Mouse (Mus musculus) megakaryocyte, embryonic 14.5 days (primary cell): ENCODE measurements around the gene Serpinb6c.

Source experiments
- FLI1 ChIP-seq: IDR thresholded peaks from 2 replicates; pipeline ENCODE4 v1.6.1; 2012; ENCODE audit warnings: low read length, inconsistent platforms, mixed read lengths
- GATA1 ChIP-seq: IDR thresholded peaks from 3 replicates; pipeline ENCODE4 v1.6.1; 2012; ENCODE audit warnings: mixed read lengths, low read length, inconsistent platforms, borderline replicate concordance

DNA sequence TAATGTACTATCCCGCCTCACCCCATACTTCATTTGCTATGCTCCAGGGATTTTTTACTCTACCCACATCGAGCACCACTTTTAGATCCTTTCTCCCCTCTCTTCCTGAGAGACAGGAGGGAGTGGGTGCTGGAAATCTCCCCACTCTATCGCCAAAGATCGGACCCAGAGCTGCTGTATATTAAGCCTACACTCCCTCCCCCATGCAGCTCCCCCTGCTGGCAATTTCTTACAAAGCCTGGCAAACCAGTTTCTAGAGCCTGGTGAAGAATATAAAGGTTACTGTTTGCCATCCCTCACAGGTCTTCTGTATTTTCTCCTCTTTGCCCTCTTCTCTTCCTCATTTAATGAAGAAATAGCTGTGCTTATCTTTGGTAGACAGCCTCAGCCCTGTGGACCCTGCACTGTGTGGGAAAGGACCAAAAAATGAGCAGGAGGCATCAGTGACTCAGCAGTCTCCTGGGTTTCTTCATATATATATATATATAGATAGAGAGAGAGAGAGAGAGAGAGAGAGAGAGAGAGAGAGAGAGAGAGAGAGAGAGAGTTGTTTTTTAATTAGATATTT lies 36.8 kb upstream of the Serpinb6c start:
- no peak for TF ChIP-seq GATA1
- no peak for TF ChIP-seq FLI1
